Mouse (Mus musculus) G1E-ER4 (cell line): ENCODE results near the gene Gm20458. TPM values are rescaled to one million over a fixed set of nuclear protein-coding genes. Genes with fewer than 3 reads are reported as not detected.

Experiments used
- GATA1 ChIP-seq: IDR thresholded peaks from one replicate; pipeline ENCODE4 v1.8.0; 2012; ENCODE audit warnings: low read length, inconsistent platforms
- polyA plus RNA-seq: library from polyadenylated mRNA; stranded (reverse); fragments of >175 nt; gene quantifications from 2 replicates; pipeline ENCODE4 v1.2.3, GENCODE M21; 2012

Gene Gm20458
- polyA plus RNA-seq, 1 experiment, result 9.4 TPM

DNA sequence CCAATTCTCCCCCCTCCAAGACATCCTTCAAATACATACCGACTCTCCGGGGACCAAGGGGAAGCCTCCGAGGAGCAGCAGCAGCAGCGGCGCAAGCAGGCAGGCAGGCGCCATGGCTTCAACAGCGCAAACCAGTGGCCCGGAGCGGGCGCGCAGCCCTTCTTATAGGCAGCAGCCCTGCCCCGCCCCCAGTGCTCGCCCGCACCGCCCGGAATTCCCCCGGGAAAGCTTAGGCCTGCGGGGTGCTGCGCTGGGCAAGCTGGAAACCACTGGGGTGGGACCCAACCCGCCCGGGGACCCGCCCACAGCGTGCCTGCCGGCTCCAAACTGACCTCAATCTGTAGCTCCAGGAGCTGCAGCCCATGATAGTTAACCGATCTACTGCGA lies 17.7 kb upstream of the Gm20458 start:
- TF ChIP-seq GATA1, result no peak

DNA sequence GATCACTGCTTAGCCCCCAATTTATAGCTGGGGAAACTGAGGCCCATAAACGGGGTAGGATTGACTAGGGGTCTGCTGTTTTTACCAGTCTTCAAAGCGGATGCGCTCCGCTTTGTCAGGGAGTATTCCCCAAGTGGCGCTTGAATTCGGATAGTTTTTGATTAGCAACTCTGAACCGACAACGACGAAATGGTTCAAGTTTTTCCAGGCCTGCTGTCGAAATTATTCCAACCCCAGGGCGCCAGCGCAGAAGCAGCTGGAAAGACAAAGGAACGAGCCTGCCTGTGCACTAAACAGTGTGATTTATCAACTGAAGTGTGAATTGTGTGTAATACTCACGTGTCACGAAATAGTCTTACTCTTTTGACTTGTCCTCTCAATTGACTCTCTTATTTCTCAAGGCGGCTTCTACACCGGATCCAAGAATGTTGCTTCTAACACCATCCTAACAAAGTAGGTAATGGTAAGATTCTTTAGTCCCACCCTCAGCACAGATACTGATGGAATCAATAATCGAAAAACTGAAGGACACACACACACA lies 17.2 kb upstream of the Gm20458 start, which contains the start of gene Sdc4:
Gene Sdc4 (minus strand): TSS at position 428 of the 541 bp plus-strand sequence.
- no peak for TF ChIP-seq GATA1

DNA sequence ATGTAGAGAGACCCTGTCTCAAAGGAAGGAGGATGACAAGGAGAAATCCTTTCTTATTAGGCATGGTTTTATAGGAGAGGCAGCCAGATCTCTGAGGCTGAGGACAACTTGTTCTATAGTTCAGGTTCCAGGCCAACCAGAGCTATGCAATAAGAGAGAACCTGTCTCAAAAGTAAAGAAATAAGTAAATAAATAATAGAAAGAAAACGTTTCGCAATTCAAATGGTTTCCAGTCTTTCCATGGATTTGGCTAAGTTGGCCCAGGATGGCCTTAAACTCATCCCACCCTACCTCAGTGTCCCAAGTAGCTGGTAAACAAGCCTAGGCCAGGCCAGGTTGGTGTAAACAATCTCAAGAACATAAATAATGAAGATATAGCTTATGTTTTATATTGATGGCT lies 16.1 kb upstream of the Gm20458 start:
- TF ChIP-seq GATA1, result no peak

DNA sequence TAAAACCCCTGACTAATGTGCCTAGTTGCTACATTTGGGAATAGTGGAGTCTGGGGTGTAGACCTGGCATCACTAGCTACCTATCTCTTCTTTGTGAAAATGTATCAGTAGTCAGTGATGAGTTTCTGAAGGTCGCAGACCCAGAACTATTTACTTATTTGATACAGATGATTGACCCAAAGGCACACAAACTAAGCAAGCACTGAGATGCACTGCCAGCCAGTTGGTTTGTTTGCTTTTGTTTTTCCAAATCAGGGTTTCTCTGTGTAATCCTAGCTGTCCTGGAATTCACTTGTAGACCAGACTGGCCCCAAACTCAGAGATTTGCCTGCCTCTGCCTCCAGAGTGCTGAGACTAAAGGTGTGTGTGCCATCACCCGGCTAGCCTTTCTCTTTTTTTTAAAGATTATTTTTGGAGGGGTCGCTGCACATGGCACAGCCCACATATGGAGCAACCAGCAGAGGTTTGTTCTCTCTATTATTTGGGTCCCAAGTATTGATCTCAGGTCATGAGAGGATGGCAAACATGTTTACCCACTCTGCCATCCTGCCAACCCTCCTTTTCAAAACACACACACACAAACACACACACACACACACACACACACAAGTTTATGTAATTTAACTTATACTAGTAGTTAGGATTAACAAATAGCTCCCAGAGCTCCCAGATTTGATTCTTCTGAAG lies 15.2 kb upstream of the Gm20458 start:
- TF ChIP-seq GATA1, result no peak

DNA sequence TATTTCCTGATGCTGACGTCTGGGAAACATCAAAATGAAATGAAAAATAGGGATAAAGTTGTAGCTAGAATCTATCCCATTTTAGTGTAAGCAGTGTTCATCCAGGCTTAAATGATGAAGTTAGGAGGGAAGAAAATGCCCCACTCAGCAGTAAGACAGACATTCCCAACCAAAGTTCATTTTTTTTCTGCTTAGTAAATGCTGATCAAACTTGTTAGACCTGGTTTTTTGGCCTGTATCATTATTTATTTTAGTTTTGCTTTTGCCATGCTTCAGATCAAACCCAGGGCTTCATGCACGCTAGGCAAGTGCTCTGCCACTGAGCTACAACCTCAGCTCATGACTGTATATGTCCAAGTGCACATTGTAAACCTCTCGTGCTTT lies 14.7 kb upstream of the Gm20458 start:
- TF ChIP-seq GATA1, result no peak

DNA sequence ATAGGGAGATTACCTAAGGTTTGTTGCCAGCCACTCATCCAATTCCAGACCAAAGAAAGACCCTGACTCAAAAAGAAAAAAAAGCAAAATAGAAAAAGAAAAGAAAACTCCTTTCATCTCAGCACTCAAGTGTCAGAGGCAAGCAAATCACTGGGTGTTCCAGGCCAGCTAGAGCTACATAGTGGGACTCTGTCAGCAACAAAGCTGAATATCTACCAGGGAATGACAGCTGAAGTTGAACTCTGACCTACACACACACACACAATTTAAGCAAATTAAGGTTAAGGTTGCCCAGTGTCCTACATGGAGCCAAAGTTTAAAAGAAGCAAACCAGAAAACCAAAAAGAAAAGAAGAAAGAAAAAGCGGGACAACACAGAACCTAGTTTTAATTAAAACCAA lies 12.6 kb upstream of the Gm20458 start:
- TF ChIP-seq GATA1, result no peak

DNA sequence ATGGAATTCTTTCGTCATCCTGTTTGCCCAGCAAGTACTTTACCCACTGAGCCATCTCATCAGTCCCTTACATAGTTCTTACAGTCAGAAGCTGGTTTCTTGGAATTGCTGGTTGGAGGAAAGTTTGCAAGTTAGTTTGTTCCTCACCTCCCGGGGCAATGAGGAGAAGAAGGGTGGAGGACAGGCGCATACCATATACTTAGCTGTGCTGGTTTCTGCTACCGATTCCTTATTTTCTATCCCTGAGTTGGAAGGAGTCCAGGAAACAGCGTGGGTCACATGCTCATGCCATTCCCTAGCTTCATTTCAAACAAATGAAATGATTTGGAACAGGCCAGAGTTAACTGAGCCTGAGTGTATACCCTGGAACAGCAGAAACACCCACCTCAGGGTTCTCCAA lies 11.8 kb upstream of the Gm20458 start:
- no peak for TF ChIP-seq GATA1

DNA sequence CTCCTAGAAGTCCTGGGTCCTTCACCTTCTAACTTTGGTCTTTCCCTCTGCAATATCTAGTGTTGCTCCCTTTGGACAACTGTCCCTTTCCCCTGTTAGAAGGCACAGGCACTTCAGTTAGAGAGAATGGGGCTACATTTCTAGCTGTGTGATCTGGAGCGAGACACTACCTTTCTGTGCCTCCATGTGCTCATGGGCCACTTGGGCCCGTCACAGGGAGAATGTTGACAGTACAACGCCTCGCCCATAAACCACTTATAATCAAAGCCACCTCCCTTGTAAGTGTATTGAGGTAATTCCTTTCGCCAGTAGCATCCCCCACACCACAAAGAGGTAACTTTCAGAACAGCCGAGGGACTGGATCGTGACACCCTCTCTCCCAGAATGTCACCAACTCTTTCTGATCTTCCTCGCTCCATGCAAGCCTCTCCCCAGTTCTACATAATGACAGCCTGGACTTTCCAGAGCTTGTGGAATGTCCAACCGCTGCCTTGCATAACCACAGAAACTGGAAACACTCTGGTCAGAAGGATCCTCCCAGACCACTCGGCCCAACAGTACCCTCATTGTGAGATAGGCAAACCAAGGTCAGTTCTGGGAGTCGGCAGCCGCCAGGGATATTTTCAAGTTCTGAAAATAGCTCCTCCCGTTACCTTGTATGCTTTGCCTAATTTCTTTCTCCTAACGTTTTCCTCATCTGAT lies 11.3 kb upstream of the Gm20458 start:
- no peak for TF ChIP-seq GATA1

DNA sequence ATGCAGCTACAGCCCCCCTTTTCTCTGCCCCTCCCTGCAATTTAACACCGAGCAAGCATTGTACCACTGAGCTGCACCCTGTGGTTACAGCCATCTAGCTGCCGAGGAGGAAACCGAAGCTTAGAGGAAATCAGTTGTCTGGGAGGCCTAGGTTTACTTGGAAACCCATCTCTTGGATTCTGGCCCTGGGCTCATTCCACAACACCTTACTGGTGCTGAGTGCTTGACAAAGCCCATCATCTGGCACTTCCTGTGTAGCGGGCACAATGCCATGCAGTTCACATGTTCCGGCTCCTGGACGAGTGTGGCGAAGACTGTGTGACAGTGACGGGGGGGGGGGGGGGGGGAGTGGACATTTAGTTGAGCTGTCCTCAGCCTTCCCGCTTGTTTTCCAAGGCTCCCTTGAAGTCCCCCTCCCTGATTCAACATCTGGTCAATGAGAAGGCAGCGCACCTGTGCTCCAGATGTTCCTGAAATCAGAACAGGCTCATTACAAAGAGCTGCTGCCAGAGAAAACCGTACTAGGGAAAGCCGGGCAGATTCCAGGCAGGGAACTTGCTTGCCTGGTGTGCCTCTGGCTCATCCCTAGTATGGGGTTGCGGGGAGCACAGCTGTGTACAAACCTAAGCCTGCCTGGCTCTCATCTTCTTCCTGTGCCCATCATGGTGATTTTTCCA lies 8.6 kb upstream of the Gm20458 start:
- no peak for TF ChIP-seq GATA1

DNA sequence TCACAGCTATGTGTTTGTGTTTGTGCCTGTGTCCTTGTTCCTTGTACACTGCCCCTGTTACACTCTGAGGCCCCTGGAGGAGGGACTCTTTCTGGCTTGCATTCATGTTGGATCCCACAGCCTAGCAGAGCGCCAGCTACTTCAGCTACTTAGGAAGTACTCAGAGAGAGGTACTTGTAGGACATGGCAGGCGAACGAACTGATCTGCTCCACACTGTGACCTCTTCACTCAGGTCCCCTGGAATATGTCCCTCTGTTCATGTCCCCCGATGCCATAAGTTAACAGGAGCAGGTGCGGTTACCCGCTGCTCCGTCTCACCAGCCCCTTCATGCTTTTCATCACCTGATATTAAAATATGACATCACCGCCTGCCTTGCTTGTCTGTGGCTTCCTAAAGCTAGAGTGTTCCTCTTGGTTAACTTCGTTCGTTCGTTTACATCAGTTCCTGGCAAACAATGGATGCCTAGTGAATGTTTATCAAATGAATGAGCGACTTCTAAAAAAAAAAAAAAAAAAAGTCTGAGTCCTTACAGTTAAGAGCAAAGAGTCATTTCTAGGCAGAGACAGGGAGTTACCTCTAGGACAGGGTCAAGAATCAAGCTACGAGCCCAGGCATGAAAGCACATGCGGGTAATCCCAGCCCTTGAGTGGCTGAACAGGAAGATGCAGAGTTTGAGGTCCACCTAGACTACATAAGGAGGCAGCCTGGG lies 7.6 kb upstream of the Gm20458 start:
- no peak for TF ChIP-seq GATA1

DNA sequence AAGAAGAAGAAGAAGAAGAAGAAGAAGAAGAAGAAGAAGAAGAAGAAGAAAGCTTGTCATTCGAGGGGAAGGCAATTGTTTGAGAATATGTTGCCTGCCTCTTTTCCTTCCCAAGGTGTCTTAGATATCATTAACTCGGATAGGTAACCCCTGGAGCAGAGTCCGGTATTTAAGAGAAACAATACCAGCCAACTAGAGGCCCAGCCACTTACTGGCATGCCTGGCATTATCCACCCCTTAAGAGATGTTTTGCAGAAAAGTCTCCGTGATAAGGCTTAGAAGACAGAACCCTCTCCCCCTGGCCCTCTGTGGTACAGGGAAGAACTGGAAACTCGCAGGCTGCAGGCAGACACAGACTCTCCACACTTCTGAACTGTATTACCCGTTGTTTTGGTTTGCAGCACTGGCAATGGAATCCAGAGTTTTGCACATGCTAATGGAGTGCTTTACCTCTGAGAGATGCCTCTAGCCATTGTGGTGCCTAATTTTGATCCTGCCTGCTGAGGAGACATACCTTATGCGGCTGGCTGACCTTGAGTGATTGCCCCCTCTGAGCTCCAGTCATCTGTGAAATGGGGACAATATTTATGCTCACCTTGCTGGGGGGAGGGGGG lies 6.8 kb upstream of the Gm20458 start:
- no peak for TF ChIP-seq GATA1

DNA sequence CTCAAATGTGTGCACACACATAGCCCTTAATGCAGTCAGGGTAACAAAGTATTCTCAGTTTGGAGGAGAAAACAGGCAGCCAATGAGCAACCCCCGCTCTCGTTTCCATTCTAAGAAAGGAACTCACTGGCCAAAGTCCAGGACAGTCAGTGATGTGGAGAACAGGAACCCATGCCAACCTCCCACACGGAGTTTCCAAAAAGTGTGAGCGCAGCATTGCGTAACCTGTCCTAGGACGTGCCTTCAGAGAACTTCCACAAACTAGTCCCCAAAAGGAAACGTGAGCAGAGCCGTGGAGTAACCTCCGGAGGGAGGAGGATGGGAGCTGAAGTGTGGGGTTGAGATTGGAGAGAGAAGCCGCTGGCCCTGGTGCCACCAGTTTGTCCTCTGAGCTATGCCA lies 5.9 kb upstream of the Gm20458 start:
- TF ChIP-seq GATA1, result no peak

DNA sequence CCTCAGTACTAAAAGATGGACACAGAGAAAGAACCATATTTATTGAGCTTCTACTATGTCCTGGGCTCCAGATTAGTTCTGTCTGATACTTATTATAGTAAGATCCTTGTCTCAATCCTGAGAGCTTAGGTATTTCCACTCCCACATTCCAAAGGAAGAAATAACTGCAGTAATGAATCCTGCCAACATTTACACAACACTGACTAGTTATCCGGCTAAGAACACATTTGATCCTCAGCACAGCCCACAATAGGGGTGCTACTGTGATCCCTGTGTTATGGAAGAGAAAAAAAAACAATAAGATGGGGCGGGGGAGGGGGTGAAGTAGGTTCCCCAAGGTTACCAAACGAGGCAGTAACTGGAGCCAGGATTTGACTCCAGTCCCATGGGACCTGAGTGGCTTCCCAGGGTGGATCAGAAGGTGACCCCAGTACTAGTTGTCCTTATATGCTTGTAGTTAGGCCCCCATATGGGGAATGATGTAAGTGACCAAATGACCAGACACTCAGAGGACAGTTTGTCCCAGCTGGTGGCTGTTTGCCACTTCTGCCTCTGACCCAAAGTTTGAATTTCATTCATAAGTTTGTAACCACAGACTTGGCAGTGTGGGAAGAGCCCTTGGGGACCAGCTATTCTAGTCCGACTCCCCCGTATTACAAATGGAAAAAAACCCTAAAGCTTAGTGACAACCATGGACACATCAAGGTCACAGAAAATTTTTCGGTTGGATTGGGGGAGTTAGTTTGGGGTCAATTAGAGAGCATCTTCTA lies 5.2 kb upstream of the Gm20458 start:
- no peak for TF ChIP-seq GATA1

DNA sequence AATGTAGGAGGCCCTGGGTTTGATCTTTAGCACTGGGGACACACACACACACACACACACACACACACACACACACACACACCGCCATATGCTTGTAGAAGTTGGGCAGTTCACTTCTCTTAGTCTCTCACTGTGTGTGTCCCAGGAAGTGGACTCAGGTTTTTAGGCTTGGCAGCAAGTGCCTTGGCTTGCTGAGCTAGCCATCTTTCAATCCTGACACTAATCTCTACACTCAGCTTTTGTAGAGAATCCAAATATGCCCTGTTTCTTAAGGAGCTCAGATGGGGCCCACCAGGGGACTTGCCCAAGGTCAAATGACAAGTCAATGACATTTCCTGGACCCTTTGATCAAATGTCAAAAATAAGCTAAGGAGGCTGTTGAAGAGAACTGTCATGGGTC lies 4.4 kb upstream of the Gm20458 start:
- no peak for TF ChIP-seq GATA1
